ENCODE assay signal across 22 mouse cellular contexts in genomic region chr9:85636131-85636447, GRCm38 (mm10).
"Had no signal": no experiment of that assay in that cellular context is flagged by ENCODE, and none has a peak within 500 bp of the region (broad histone marks: within the 10 kb centered on the region; RNA-seq: fewer than 3 reads in every experiment).

No protein-coding gene starts in this region.

- H3K36me3 ChIP-seq: limb, embryonic 10.5 days; limb, embryonic 13.5 days; liver, embryonic 12.5 days; liver, embryonic 15.5 days; lung, embryonic 15.5 days; neural tube, embryonic 12.5 days; neural tube, embryonic 15.5 days; stomach, embryonic 15.5 days had no signal

- H3K9me3 ChIP-seq: limb, embryonic 10.5 days; limb, embryonic 13.5 days; liver, embryonic 12.5 days; liver, embryonic 15.5 days; lung, embryonic 15.5 days; neural tube, embryonic 12.5 days; neural tube, embryonic 15.5 days; stomach, embryonic 15.5 days had no signal

- H3K27me3 ChIP-seq: limb, embryonic 13.5 days; liver, embryonic 12.5 days; liver, embryonic 15.5 days; lung, embryonic 15.5 days; megakaryocyte, embryonic 14.5 days; neural tube, embryonic 12.5 days; neural tube, embryonic 15.5 days; stomach, embryonic 15.5 days had no signal

- H3K27ac ChIP-seq: kidney, postnatal 0 days; limb, embryonic 10.5 days; limb, embryonic 13.5 days; liver, embryonic 12.5 days; liver, embryonic 15.5 days; neural tube, embryonic 12.5 days; neural tube, embryonic 15.5 days; stomach, embryonic 15.5 days had no signal

- DNase-seq: kidney, adult 2 months; kidney, postnatal 25 days; layer of hippocampus, adult 9-11 months; liver; lung, adult 18-20 months; lung, postnatal 10 days; lung, postnatal 36 days; right cerebral cortex, postnatal 25 days; spleen, adult 18-20 months; thymus, adult 18-20 months; thymus, postnatal 36 days had no signal

- H3K4me2 ChIP-seq: limb, embryonic 13.5 days; liver, embryonic 12.5 days; liver, embryonic 15.5 days; lung, embryonic 15.5 days; neural tube, embryonic 12.5 days; neural tube, embryonic 15.5 days; stomach, embryonic 15.5 days had no signal

- ATAC-seq: intestine, postnatal 0 days; liver, embryonic 12.5 days had no signal

- H3K4me1 ChIP-seq: limb, embryonic 10.5 days; limb, embryonic 13.5 days; liver, embryonic 12.5 days; liver, embryonic 15.5 days; lung, embryonic 15.5 days; megakaryocyte, embryonic 14.5 days; neural tube, embryonic 12.5 days; neural tube, embryonic 15.5 days; stomach, embryonic 15.5 days had no signal

- H3K9ac ChIP-seq: limb, embryonic 13.5 days; liver, embryonic 12.5 days; liver, embryonic 15.5 days; lung, embryonic 15.5 days; neural tube, embryonic 12.5 days; neural tube, embryonic 15.5 days; stomach, embryonic 15.5 days had no signal

- H3K4me3 ChIP-seq: limb, embryonic 10.5 days; limb, embryonic 13.5 days; liver, embryonic 12.5 days; liver, embryonic 15.5 days; lung, embryonic 15.5 days; megakaryocyte, embryonic 14.5 days; neural tube, embryonic 12.5 days; neural tube, embryonic 15.5 days; stomach, embryonic 15.5 days had no signal
